Mouse (Mus musculus) liver, embryonic 16.5 days (tissue): ENCODE measurements around the gene Clic4. TPM values are rescaled to one million over a fixed set of nuclear protein-coding genes. Genes with fewer than 3 reads are reported as not detected.

Source experiments
- ATAC-seq: fragments of 200-750 bp; cut with Nextera tagmentation; 2 replicates; pipeline ENCODE4 v1.8.0; 2017; ENCODE audit warnings: low read depth, mild to moderate bottlenecking, moderate number of reproducible peaks, moderate library complexity
- H3K27ac ChIP-seq: fragments of 300-500 bp; sonication (generic); 2 replicates; pipeline ENCODE4 v1.5.1; 2014; ENCODE audit warnings: mild to moderate bottlenecking, low read length
- H3K27me3 ChIP-seq: fragments of 300-500 bp; sonication (generic); 2 replicates; pipeline ENCODE4 v1.6.1; 2014; ENCODE audit warnings: low read depth, low read length, mixed read lengths; ENCODE audit not compliant: control insufficient read depth, insufficient read depth
- H3K36me3 ChIP-seq: fragments of 300-500 bp; sonication (generic); 2 replicates; pipeline ENCODE4 v1.6.1; 2014; ENCODE audit warnings: mild to moderate bottlenecking; ENCODE audit not compliant: control insufficient read depth, insufficient read depth
- H3K4me1 ChIP-seq: fragments of 300-500 bp; sonication (generic); 2 replicates; pipeline ENCODE4 v1.6.1; 2014; ENCODE audit warnings: low read depth, low read length, mixed read lengths; ENCODE audit not compliant: control insufficient read depth
- H3K4me2 ChIP-seq: fragments of 300-500 bp; sonication (generic); 2 replicates; pipeline ENCODE4 v1.6.1; 2014; ENCODE audit warnings: low read depth, low read length, mixed read lengths
- H3K4me3 ChIP-seq: fragments of 300-500 bp; sonication (generic); 2 replicates; pipeline ENCODE4 v1.5.1; 2014; ENCODE audit warnings: low read depth, mild to moderate bottlenecking, low read length
- H3K9ac ChIP-seq: fragments of 300-500 bp; sonication (generic); 2 replicates; pipeline ENCODE4 v1.6.1; 2014; ENCODE audit warnings: low read depth, low read length
- H3K9me3 ChIP-seq: fragments of 300-500 bp; sonication (generic); replicated peaks from 2 replicates; pipeline ENCODE4 v1.6.1; 2016; ENCODE audit warnings: low read length; ENCODE audit not compliant: control insufficient read depth
- WGBS: fragments of 180-500 bp; shearing (Covaris S2); extraction: QIAGEN DNeasy Blood & Tissue Kit; methylation state at CpG from one replicate; pipeline ENCODE4 v1.1.7; 2014; ENCODE audit not compliant: insufficient replicate concordance; 5-methylcytosine and 5-hydroxymethylcytosine counted together
- polyA plus RNA-seq: library from polyadenylated mRNA; unstranded; fragments of >200 nt; fragmentation: Nextera tagmentation; extraction: Ambion mirVana; gene quantifications from 2 replicates; pipeline ENCODE4 v1.2.1, GENCODE M21; 2015

Gene Clic4
- polyA plus RNA-seq, 1 experiment from 2014 or later, result 110 TPM

DNA sequence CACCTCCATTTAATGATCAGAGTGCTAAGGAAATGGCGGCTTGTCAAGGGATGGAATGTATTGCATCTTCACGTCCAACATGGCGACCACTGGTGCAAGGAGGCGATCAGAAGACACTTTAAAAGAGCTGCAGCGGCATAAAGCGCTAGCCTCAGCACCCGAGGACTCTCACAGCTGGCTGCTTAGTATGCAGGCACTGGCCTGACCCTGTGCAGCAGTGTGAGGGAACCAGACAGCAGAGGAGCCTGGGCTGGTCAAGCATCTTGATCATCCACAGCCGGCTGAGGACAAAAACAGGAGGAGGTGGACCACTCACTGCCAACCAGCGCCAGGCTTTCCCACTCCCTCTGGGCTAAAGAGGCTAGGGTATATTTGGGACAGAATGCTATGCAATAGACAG lies 48.8 kb downstream of the Clic4 start:
- no peaks in the 10 kb centered on the region for H3K9me3 ChIP-seq
- H3K4me1 ChIP-seq, result no peaks in the 10 kb centered on the region; the same call in 1 of the 2 replicates
- H3K4me2 ChIP-seq, result no peak overlapping the region
- H3K4me3 ChIP-seq, result no peak overlapping the region
- no peaks in the 10 kb centered on the region for H3K27me3 ChIP-seq
- WGBS, result 93% methylated on average over 9 of the region's 9 CpGs
- peaks cover 51% of the 10 kb centered on the region for H3K36me3 ChIP-seq
- no peak for ATAC-seq
- no peak overlapping the region for H3K9ac ChIP-seq
- H3K27ac ChIP-seq, result no peak overlapping the region

DNA sequence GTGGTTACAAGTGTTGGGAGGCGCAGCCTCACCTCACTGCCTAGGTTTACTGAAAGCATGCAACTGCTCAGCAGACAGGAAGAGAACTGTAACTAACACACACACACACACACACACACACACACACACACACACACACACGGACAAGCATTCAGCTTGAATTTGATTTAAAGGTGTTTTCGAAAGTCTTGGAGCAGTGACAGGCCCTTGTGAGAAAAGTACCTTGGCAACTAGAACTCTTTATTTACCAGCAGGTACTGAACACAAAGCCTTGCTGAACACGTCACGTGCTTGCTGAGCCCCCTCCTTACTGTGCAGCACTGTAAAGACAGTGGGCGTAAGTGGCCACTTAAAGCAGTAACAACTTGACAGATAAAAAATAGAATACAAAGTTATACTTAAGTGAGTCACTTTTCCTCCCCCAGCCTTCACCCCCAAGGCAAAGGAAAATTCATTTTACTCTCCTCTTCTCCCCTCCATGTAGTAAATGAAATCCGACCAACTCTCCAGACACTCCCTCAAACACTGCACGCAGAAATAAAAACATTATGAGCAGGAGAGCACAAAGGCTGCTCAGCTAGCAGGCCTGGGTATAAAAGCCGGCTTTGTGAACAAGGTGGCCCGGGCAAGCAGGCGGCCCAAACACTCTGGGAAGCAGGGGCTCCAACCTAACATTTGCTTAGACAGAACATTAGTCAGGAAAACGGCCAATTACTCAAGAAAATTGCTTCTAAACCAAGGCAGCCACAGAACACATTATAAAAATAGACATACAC lies 50.8 kb downstream of the Clic4 start:
- Histone ChIP-seq H3K9me3 (no peaks in the 10 kb centered on the region), H3K27ac (no peak overlapping the region), H3K9ac (no peak overlapping the region), H3K4me1 (no peaks in the 10 kb centered on the region; the same call in 1 of the 2 replicates), H3K27me3 (no peaks in the 10 kb centered on the region), H3K4me2 (no peak overlapping the region), H3K4me3 (no peak overlapping the region), H3K36me3 (peaks cover 70% of the 10 kb centered on the region)
- 84% methylated on average over 12 of the region's 12 CpGs for WGBS
- ATAC-seq, result no peak

DNA sequence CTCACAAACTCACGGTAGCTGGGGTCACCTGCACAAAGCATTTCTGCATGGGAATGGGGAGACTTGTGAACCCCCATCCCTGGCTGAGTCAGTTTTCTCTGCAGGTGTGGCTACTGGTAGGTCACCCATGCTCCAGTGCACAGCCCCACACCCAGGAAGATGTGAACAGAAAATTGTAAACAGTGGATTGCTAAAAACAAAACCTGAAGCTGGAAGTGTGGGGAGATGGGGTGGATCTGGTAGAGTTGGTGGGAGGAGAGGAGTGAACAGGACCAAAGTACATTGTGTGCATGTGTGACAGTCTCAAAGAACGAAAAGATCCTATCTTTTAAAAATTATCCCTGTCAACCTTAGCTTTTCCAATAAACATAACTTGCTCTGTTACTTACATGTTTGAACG lies 52.0 kb downstream of the Clic4 start:
- Histone ChIP-seq H3K4me3 (no peak overlapping the region), H3K27ac (peak overlapping the region; percentile 12; the same call in 1 of the 2 replicates), H3K4me1 (no peaks in the 10 kb centered on the region; the same call in 1 of the 2 replicates), H3K9ac (no peak overlapping the region), H3K4me2 (no peak overlapping the region), H3K27me3 (no peaks in the 10 kb centered on the region), H3K36me3 (peaks cover 74% of the 10 kb centered on the region), H3K9me3 (no peaks in the 10 kb centered on the region)
- 76% methylated on average over 3 of the region's 3 CpGs for WGBS
- ATAC-seq, result 0 out of 2 replicates have a peak, but pooled peaks have one; percentile 27

DNA sequence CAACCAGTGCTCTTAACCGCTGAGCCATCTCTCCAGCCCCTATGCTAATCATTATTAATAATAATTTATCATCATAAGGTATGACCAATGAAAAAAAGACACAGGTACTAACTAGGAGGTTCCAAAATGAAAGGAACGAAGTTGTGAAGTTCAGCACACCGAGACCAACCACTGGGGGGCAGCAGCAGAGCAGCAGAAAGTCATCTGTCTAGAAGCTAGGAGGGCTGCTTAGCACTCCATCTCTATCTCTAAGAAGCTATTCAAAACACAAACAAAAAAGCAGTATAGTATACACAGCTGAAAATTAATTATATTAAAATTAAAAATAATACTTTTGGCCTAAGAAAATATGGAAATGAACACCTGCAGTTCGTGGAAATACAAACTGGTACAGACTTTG lies 53.0 kb downstream of the Clic4 start:
- Histone ChIP-seq H3K27me3 (no peaks in the 10 kb centered on the region), H3K9ac (no peak overlapping the region), H3K4me3 (no peak overlapping the region), H3K36me3 (peaks cover 73% of the 10 kb centered on the region), H3K4me1 (no peaks in the 10 kb centered on the region; the same call in 1 of the 2 replicates), H3K9me3 (no peaks in the 10 kb centered on the region), H3K27ac (no peak overlapping the region), H3K4me2 (no peak overlapping the region)
- 41% methylated on average over 4 of the region's 4 CpGs for WGBS
- ATAC-seq, result peak; percentile 44; the same call in 1 of the 2 replicates

DNA sequence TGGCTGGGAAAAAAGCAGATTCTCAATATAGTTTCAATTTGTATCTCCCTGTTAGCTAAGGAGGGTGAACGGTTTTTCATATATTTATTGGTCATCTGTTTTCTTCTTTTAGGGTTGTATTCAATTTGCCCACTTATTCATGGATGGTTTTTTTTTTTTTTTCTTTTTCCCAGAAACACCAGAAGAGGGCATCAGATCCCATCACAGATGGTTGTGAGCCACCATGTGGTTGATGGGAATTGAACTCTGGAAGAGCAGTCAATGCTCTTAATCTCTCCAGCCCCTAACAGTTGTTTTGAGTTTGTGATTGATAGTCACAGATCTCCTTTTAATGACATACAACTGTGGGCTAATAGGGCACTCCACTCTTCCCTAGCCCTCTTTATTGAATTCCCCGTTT lies 62.8 kb downstream of the Clic4 start:
- H3K9ac ChIP-seq, result no peak overlapping the region
- ATAC-seq, result no peak
- 69% methylated on average over 2 of the region's 2 CpGs for WGBS
- H3K4me1 ChIP-seq, result peaks cover 7% of the 10 kb centered on the region
- H3K9me3 ChIP-seq, result no peaks in the 10 kb centered on the region
- no peak overlapping the region for H3K4me3 ChIP-seq
- peaks cover 4% of the 10 kb centered on the region for H3K27me3 ChIP-seq
- no peak overlapping the region for H3K27ac ChIP-seq
- no peak overlapping the region for H3K4me2 ChIP-seq
- H3K36me3 ChIP-seq, result peaks cover 13% of the 10 kb centered on the region

DNA sequence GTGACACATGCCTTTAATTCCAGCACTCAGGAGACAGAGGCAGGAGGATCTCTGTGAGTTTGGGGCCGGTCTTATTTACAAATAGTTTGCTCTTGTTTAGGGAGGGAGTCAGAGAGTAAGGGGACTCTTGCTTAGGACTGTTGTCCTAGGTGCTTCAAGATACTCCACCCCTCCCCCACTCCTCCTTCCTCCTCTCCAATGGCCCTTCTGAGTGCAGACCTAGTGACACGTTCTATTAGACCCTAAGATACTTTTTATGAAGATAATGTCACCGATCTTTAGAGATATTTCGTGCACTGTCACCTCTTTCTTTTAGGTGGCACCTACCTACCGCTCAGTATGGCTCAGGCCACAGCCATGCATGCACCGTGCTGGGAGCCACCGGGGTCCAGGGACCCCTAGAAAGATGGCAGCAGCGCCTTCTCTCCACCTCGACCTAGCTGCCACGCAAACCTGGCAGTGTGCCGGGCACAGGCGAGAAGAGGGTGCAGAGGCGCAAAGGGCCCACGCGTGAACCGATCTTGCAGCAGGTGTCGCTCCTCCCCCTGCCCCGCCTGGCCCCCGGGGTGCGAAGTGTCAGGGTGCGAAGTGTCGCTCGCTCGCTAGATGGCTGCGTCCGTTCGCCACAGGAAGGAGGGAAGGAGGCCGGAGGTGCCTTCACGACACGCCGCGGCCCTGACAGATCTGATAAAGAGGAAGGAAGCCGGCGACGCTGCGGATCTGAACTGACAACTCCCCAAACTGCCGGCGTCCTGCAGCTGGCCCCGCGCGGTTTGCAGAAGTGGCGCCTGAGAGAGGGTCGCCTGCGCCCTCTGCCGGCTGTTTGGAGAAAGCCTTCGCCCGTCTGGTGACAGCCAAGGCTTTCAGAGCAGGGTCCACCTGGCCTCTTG lies 66.7 kb downstream of the Clic4 start:
- WGBS, result 1% methylated on average over 47 of the region's 47 CpGs
- H3K4me3 ChIP-seq, result peak overlapping the region; percentile 50
- peak overlapping the region; percentile 76 for H3K4me2 ChIP-seq
- peaks cover 16% of the 10 kb centered on the region for H3K4me1 ChIP-seq
- H3K27ac ChIP-seq, result no peak overlapping the region
- H3K36me3 ChIP-seq, result no peaks in the 10 kb centered on the region; the same call in 1 of the 2 replicates
- peak overlapping the region; percentile 47 for H3K9ac ChIP-seq
- no peaks in the 10 kb centered on the region for H3K9me3 ChIP-seq
- ATAC-seq, result peak; percentile 68
- H3K27me3 ChIP-seq, result peaks cover 4% of the 10 kb centered on the region

DNA sequence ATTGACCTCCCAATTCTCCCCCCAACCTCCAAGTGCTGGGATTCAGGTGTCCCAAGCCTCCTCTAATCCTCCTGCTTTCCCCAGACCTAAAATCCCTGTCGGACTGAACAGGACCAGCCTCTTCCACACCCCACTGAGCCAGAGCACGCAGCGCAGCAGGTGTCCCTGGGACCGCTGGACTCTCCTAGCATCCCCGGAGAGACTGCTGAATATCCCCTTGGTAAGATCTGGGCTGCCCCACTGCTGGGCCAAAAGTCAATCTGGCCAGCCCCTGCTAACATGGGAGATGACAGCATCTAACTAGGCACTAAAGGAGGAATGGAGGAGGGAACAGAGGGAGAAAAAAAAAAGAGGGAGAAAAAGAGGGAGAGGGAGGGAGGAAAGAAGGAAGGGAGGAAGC lies 67.4 kb downstream of the Clic4 start:
- Histone ChIP-seq H3K27me3 (peaks cover 4% of the 10 kb centered on the region), H3K4me2 (no peak overlapping the region), H3K36me3 (no peaks in the 10 kb centered on the region), H3K27ac (no peak overlapping the region), H3K9me3 (no peaks in the 10 kb centered on the region), H3K9ac (no peak overlapping the region), H3K4me1 (peaks cover 16% of the 10 kb centered on the region), H3K4me3 (no peak overlapping the region)
- no peak for ATAC-seq
- WGBS, result 58% methylated on average over 5 of the region's 5 CpGs

DNA sequence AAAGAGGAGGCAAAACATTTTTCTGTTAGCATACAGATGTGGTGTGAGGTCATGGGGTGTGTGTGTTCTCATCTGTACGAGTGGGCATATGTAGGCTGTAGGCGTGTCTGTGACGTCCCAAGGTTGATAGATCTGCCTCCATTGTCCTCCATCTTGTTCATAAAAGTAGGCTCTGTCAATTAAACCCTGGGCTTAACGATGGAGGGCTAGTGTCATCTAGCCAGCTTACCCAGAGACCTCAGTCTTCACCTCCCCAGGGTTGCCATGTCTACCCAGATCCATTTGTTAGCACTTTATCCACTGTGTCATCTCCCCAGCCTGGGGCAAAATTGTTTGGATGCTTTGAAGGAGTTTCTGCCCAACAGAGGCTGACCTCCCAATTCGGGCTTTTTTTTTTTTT lies 67.9 kb downstream of the Clic4 start:
- Histone ChIP-seq H3K36me3 (no peaks in the 10 kb centered on the region), H3K27me3 (peaks cover 4% of the 10 kb centered on the region), H3K27ac (no peak overlapping the region), H3K9me3 (no peaks in the 10 kb centered on the region), H3K4me3 (no peak overlapping the region), H3K4me2 (no peak overlapping the region), H3K9ac (no peak overlapping the region), H3K4me1 (peaks cover 16% of the 10 kb centered on the region)
- ATAC-seq, result no peak
- WGBS, result 42% methylated on average over 5 of the region's 5 CpGs
